Mouse (Mus musculus) gastrocnemius, adult 8-10 months (tissue): ENCODE results near the gene Dennd2c. TPM values are rescaled to one million over a fixed set of nuclear protein-coding genes. Genes with fewer than 3 reads are reported as not detected.
"Not testable (repeated sequence)": the region's sequence is repeated elsewhere in the genome, so short reads cannot be mapped to it uniquely, and the experiment has no call there.

Experiments used
- DNase-seq, 2 experiments: peaks; one replicate each; pipeline ENCODE4 v3.0.0; 2022; ENCODE audit warnings: low spot score in 2 of 2
- total RNA-seq, 4 experiments: library from RNA; stranded (reverse); gene quantifications; 2 replicates each; pipeline ENCODE4 v1.2.4; 2022

The Dennd2c gene
- total RNA-seq, 4 experiments from 2014 or later = 2.1 to 4.1 (median 3.0) TPM

- no peak for DNase-seq
Observed at GRCm38 (mm10) chr3:103213537-103213936, 111.1 kb downstream of the Dennd2c start.

- DNase-seq = no peak
Observed at GRCm38 (mm10) chr3:103214593-103215285, 112.3 kb downstream of the Dennd2c start.

GRCm38 (mm10) chr3:103215399-103215798, 113.0 kb downstream of the Dennd2c start:
- DNase-seq = not testable (repeated sequence)

Other genes with a start within 250 kb of the Dennd2c start
- gene Sycp1, start 166.5 kb upstream of the Dennd2c start, total RNA-seq = not detected
- gene Nr1h5, start 138.5 kb upstream of the Dennd2c start, total RNA-seq = not detected
- gene Sike1, start 106.9 kb upstream of the Dennd2c start, total RNA-seq = 10 to 100 TPM; 27.7 to 31.4 (median 29.6) TPM
- 1,000 to 10,000 TPM; 1,070 to 1,406 (median 1,168) TPM for gene Csde1, start 82.2 kb upstream of the Dennd2c start, total RNA-seq
- gene Nras, start 44.3 kb upstream of the Dennd2c start, total RNA-seq = 10 to 100 TPM; 46.3 to 56.6 (median 51.7) TPM
- gene Ampd1, start 28.6 kb upstream of the Dennd2c start, total RNA-seq = 1,000 to 10,000 TPM; 1,212 to 1,718 (median 1,419) TPM
- 10 to 100 TPM; 38.5 to 46.0 (median 40.4) TPM for gene Bcas2, start 69.1 kb downstream of the Dennd2c start, total RNA-seq
- gene Trim33, start 176.7 kb downstream of the Dennd2c start, total RNA-seq = 10 to 100 TPM in 3 of 4 experiments, 1 to 10 TPM in 1; 9.2 to 12.4 (median 11.5) TPM